Mouse (Mus musculus) G1E (cell line): ENCODE data around the gene Zfp866. TPM values are rescaled to one million over a fixed set of nuclear protein-coding genes. Genes with fewer than 3 reads are reported as not detected.

Source experiments
- ATAC-seq: 2 replicates; pipeline ENCODE4 v1.8.0; 2016; ENCODE audit warnings: mild to moderate bottlenecking; ENCODE audit not compliant: insufficient number of reproducible peaks, poor library complexity, low FRiP score, severe bottlenecking; ENCODE audit errors: extremely low read depth
- DNase-seq: peaks from one replicate; pipeline ENCODE4 v3.0.0; 2012; ENCODE audit warnings: low spot score
- H3K27me3 ChIP-seq: 2 replicates; pipeline ENCODE4 v1.6.1; 2012; ENCODE audit warnings: mild to moderate bottlenecking, low read length, inconsistent platforms; ENCODE audit not compliant: insufficient read depth
- H3K36me3 ChIP-seq: replicated peaks from 2 replicates; pipeline ENCODE3; 2012; ENCODE audit warnings: mild to moderate bottlenecking, inconsistent platforms
- H3K4me1 ChIP-seq: 2 replicates; pipeline ENCODE4 v1.6.1; 2012; ENCODE audit warnings: low read depth, low read length, inconsistent platforms, mixed read lengths; ENCODE audit not compliant: insufficient read depth
- H3K4me3 ChIP-seq: 2 replicates; pipeline ENCODE4 v1.5.1; 2012; ENCODE audit warnings: low read depth, mild to moderate bottlenecking, inconsistent platforms, low read length, moderate library complexity, mixed read lengths
- H3K9me3 ChIP-seq: replicated peaks from 2 replicates; pipeline ENCODE4 v1.6.1; 2012; ENCODE audit warnings: inconsistent platforms
- CTCF ChIP-seq: IDR thresholded peaks from 2 replicates; pipeline ENCODE4 v1.5.1; 2012; ENCODE audit warnings: low read depth, low read length, inconsistent platforms, mixed read lengths
- GATA1 ChIP-seq: IDR thresholded peaks from 2 replicates; pipeline ENCODE4 v1.6.1; 2012; ENCODE audit warnings: borderline replicate concordance, low read length, inconsistent platforms, mixed read lengths
- GATA2 ChIP-seq: IDR thresholded peaks from 2 replicates; pipeline ENCODE4 v1.6.1; 2012; ENCODE audit warnings: low read depth, low read length, inconsistent platforms, borderline replicate concordance
- POLR2AphosphoS5 ChIP-seq: IDR thresholded peaks from 2 replicates; pipeline ENCODE4 v1.6.1; 2012; ENCODE audit warnings: low read depth, low read length, inconsistent platforms; ENCODE audit not compliant: insufficient replicate concordance
- TAL1 ChIP-seq: conservative IDR thresholded peaks from 2 replicates; pipeline ENCODE4 v1.6.1; 2012; ENCODE audit warnings: low read depth, low read length, inconsistent platforms, mixed read lengths
- polyA plus RNA-seq: library from polyadenylated mRNA; stranded (reverse); fragments of >175 nt; gene quantifications from 2 replicates; pipeline ENCODE4 v1.2.3, GENCODE M21; 2012
- total RNA-seq, 2 experiments: library from RNA; stranded (forward) in 1 of 2; stranded (reverse) in 1 of 2; fragments of 200-1000 nt in 1 of 2; fragments of >200 nt in 1 of 2; fragmentation: Nextera tagmentation in 1 of 2; gene quantifications; 2 replicates each; pipeline ENCODE4 v1.2.3; 2014 to 2017

The Zfp866 gene
- total and polyA plus RNA-seq, 3 experiments = 1.9 to 36.6 (median 35.4) TPM

DNA sequence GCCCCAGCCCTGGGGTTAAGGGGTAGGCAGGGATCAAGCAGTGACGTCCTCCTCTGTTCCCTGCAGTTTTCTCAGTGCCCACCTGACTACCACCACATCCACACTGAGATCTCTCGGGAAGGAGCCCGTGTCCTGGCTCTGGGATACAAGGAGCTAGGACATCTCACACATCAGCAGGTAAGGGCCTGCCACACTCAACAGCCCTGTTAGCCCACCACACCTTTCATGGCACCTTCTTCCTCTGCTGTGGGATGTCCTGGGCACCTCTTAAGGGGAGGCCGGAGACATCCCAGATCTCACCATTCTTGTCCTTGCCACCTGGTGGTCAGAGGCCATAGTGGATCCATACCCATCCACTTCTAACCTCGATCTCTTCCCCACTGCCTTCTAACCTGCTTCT is 9.0 kb upstream of the Zfp866 start:
- no peak for ATAC-seq
- no peak for TF ChIP-seq TAL1
- TF ChIP-seq CTCF = no peak
- no peak for TF ChIP-seq POLR2AphosphoS5
- no peak for TF ChIP-seq GATA2
- no peak for TF ChIP-seq GATA1
- Histone ChIP-seq H3K36me3 (peaks cover 98% of the 10 kb centered on the region), H3K27me3 (no peaks in the 10 kb centered on the region), H3K4me3 (no peak overlapping the region), H3K4me1 (peaks cover 14% of the 10 kb centered on the region), H3K9me3 (no peaks in the 10 kb centered on the region)
- no peak for DNase-seq

- DNase-seq = no peak
- Histone ChIP-seq H3K4me1 (peaks cover 15% of the 10 kb centered on the region), H3K36me3 (peaks cover 98% of the 10 kb centered on the region), H3K4me3 (no peak overlapping the region), H3K9me3 (no peaks in the 10 kb centered on the region), H3K27me3 (no peaks in the 10 kb centered on the region)
- no peak for ATAC-seq
- TF ChIP-seq GATA2 = no peak
- no peak for TF ChIP-seq CTCF
- TF ChIP-seq TAL1 = no peak
- no peak for TF ChIP-seq GATA1
- no peak for TF ChIP-seq POLR2AphosphoS5
Observed at GRCm38 (mm10) chr8:69799261-69799660, 8.3 kb upstream of the Zfp866 start.

GRCm38 (mm10) chr8:69797661-69798060 is 6.7 kb upstream of the Zfp866 start:
- no peak overlapping the region for H3K4me3 ChIP-seq
- TF ChIP-seq GATA2 = no peak
- TF ChIP-seq POLR2AphosphoS5 = no peak
- no peak for TF ChIP-seq CTCF
- no peak for TF ChIP-seq GATA1
- no peak for TF ChIP-seq TAL1
- peaks cover 26% of the 10 kb centered on the region for H3K4me1 ChIP-seq
- DNase-seq = no peak
- ATAC-seq = no peak
- H3K9me3 ChIP-seq = no peaks in the 10 kb centered on the region
- H3K27me3 ChIP-seq = no peaks in the 10 kb centered on the region
- peaks cover 98% of the 10 kb centered on the region for H3K36me3 ChIP-seq

GRCm38 (mm10) chr8:69796721-69797345 is 5.9 kb upstream of the Zfp866 start:
- no peak for TF ChIP-seq GATA2
- TF ChIP-seq GATA1 = no peak
- TF ChIP-seq POLR2AphosphoS5 = no peak
- TF ChIP-seq TAL1 = no peak
- no peak for TF ChIP-seq CTCF
- H3K4me1 ChIP-seq = peaks cover 33% of the 10 kb centered on the region
- no peaks in the 10 kb centered on the region for H3K27me3 ChIP-seq
- H3K36me3 ChIP-seq = peaks cover 96% of the 10 kb centered on the region
- ATAC-seq = no peak
- no peaks in the 10 kb centered on the region for H3K9me3 ChIP-seq
- no peak overlapping the region for H3K4me3 ChIP-seq
- DNase-seq = no peak

DNA sequence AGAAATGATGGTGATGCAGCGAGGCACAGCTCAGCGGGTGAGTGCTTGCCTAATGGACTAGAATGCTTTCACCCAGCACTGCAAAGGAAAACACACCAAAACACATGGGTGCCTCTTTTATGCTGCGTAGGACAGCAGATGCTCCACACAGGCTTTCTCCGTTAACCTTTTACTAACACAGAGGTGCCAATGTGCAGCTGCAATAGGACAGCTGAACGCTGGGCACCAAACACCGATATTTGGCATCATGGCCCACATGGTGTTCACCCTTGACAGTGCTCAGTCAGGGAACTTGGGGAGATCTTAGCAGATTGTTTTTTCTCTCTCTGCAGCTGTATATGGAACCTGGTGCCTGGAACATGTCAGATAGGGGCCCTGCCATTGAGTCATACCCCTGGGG is 3.9 kb upstream of the Zfp866 start:
- Histone ChIP-seq H3K4me3 (no peak overlapping the region), H3K9me3 (no peaks in the 10 kb centered on the region), H3K4me1 (peaks cover 30% of the 10 kb centered on the region), H3K27me3 (no peaks in the 10 kb centered on the region), H3K36me3 (peaks cover 79% of the 10 kb centered on the region)
- DNase-seq (no peak), ATAC-seq (no peak)
- no peak for TF ChIP-seq GATA2
- TF ChIP-seq TAL1 = no peak
- no peak for TF ChIP-seq POLR2AphosphoS5
- TF ChIP-seq CTCF = no peak
- TF ChIP-seq GATA1 = no peak

GRCm38 (mm10) chr8:69794096-69794495 is 3.1 kb upstream of the Zfp866 start:
- Histone ChIP-seq H3K4me3 (no peak overlapping the region), H3K27me3 (no peaks in the 10 kb centered on the region), H3K4me1 (peaks cover 38% of the 10 kb centered on the region), H3K36me3 (peaks cover 73% of the 10 kb centered on the region), H3K9me3 (no peaks in the 10 kb centered on the region)
- TF ChIP-seq CTCF (no peak), GATA1 (no peak), GATA2 (no peak), TAL1 (no peak), POLR2AphosphoS5 (no peak)
- DNase-seq (no peak), ATAC-seq (no peak)
